Mouse (Mus musculus): Measurements from ENCODE around the gene Pigk.

GRCm38 (mm10) chr3:152733011-152733410, 19.1 kb downstream of the Pigk start:
- TF ChIP-seq HCFC1 (IDR thresholded peaks at IDR 0.05; ENCODE audit: borderline replicate concordance, insufficient read depth, low read length), result no peak
- TF ChIP-seq ZNF384 (IDR thresholded peaks at IDR 0.05; ENCODE audit: low read depth, low read length), result no peak
- no peak for TF ChIP-seq ZC3H11A (IDR thresholded peaks at IDR 0.05; ENCODE audit: borderline replicate concordance, low read depth, low read length)

All from ES-E14 (cell line).